Mouse (Mus musculus) kidney, postnatal 0 days (tissue): Measurements from ENCODE around the gene Fam240b. TPM values are rescaled to one million over a fixed set of nuclear protein-coding genes. Genes with fewer than 3 reads are reported as not detected.

Experiments used
- ATAC-seq: fragments of 200-750 bp; cut with Nextera tagmentation; replicated peaks from 2 replicates; pipeline ENCODE4 v1.8.0; 2017; ENCODE audit warnings: low read depth, moderate number of reproducible peaks, moderate TSS enrichment, moderate library complexity; ENCODE audit not compliant: low FRiP score
- DNase-seq: peaks from one replicate; pipeline ENCODE4 v3.0.0-alpha.2; 2016; ENCODE audit warnings: low spot score
- H3K27ac ChIP-seq: fragments of 300-500 bp; sonication (generic); 2 replicates; pipeline ENCODE4 v1.5.1; 2014; ENCODE audit warnings: mild to moderate bottlenecking
- H3K27me3 ChIP-seq: fragments of 300-500 bp; sonication (generic); 2 replicates; pipeline ENCODE4 v1.6.1; 2014; ENCODE audit warnings: low read length, mixed read lengths; ENCODE audit not compliant: insufficient read depth
- H3K36me3 ChIP-seq: fragments of 300-500 bp; sonication (generic); 2 replicates; pipeline ENCODE4 v1.6.1; 2014; ENCODE audit warnings: low read length, mixed read lengths; ENCODE audit not compliant: insufficient read depth
- H3K4me1 ChIP-seq: fragments of 300-500 bp; sonication (generic); replicated peaks from 2 replicates; pipeline ENCODE4 v1.6.1; 2014; ENCODE audit warnings: antibody characterized with exemption, low read length, mixed read lengths; ENCODE audit not compliant: insufficient read depth
- H3K4me2 ChIP-seq: fragments of 300-500 bp; sonication (generic); 2 replicates; pipeline ENCODE4 v1.6.1; 2014; ENCODE audit warnings: mild to moderate bottlenecking, low read length, moderate library complexity, mixed read lengths
- H3K4me3 ChIP-seq: fragments of 300-500 bp; sonication (generic); replicated peaks from 2 replicates; pipeline ENCODE4 v1.5.1; 2014; ENCODE audit warnings: low read depth, low read length
- H3K9ac ChIP-seq: fragments of 300-500 bp; sonication (generic); 2 replicates; pipeline ENCODE4 v1.6.1; 2014; ENCODE audit warnings: low read depth, low read length
- H3K9me3 ChIP-seq: fragments of 300-500 bp; sonication (generic); replicated peaks from 2 replicates; pipeline ENCODE4 v1.6.1; 2016; ENCODE audit warnings: low read length, inconsistent platforms, mixed read lengths
- CTCF ChIP-seq: IDR thresholded peaks from 2 replicates; pipeline ENCODE4 v1.5.1; 2016; ENCODE audit warnings: antibody characterized with exemption, low read depth, mild to moderate bottlenecking, moderate library complexity
- WGBS: fragments of 180-500 bp; shearing (Covaris S2); extraction: QIAGEN DNeasy Blood & Tissue Kit; methylation state at CpG from one replicate; pipeline ENCODE4 v1.1.7; 2014; 5-methylcytosine and 5-hydroxymethylcytosine counted together
- polyA plus RNA-seq: library from polyadenylated mRNA; unstranded; fragments of >200 nt; fragmentation: Nextera tagmentation; extraction: Ambion mirVana; gene quantifications from 2 replicates; pipeline ENCODE4 v1.2.1, GENCODE M21; 2015

The Fam240b gene
- polyA plus RNA-seq, 1 experiment from 2014 or later = 0.28 TPM

DNA sequence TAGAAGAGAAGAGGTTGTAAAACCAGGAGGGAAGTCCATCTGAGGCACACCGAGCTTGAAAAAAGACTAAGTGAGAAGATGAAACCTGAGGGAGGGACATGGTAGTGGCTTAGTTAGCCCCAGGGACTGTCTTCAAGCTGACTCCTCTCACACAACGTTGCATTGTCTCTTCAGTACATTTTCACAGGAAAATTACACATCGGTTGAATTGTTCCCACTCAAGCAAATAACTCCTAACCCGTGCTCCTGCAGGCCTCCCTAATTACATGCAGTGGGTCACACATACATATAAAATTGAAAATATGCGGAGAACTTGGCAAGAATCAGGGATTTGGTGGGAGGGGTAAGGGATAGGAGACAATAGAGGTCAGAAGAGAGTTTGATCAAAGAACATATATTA, 4.0 kb downstream of the Fam240b start:
- H3K9me3 ChIP-seq = no peaks in the 10 kb centered on the region
- no peaks in the 10 kb centered on the region for H3K4me1 ChIP-seq
- no peak overlapping the region for H3K9ac ChIP-seq
- WGBS = 43% methylated on average over 5 of the region's 5 CpGs
- no peak overlapping the region for H3K4me2 ChIP-seq
- no peak overlapping the region for H3K4me3 ChIP-seq
- H3K27ac ChIP-seq = no peak overlapping the region
- DNase-seq = no peak
- no peaks in the 10 kb centered on the region for H3K27me3 ChIP-seq
- no peak for TF ChIP-seq CTCF
- ATAC-seq = no peak
- H3K36me3 ChIP-seq = no peaks in the 10 kb centered on the region

DNA sequence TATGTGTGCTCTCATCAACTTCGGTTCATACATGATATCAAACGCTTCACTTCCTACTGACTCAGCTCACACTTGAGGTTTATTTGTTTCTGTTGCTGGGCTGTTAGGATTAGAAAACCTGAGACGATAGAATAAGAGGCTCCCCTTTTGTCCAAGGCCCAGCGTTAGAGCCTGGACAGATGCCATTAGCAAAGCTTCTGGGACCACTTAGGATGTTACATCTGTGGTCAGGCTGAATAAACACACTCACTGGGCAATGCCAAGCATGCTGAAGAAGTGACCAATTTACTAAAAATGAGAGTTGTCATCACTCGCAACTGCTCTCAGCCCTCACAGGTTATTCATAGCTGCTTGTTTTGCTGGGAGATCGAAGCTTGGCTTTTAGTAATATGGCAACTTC, 7.7 kb downstream of the Fam240b start:
- Histone ChIP-seq H3K4me1 (no peaks in the 10 kb centered on the region), H3K27ac (0 out of 2 replicates have a peak overlapping the region, but pooled peaks have one; percentile 50), H3K36me3 (no peaks in the 10 kb centered on the region), H3K9ac (no peak overlapping the region), H3K4me3 (no peak overlapping the region), H3K4me2 (no peak overlapping the region), H3K27me3 (no peaks in the 10 kb centered on the region), H3K9me3 (no peaks in the 10 kb centered on the region)
- DNase-seq (no peak), ATAC-seq (no peak)
- TF ChIP-seq CTCF = no peak
- WGBS = 69% methylated on average over 6 of the region's 6 CpGs

GRCm38 (mm10) chr13:64479960-64480359, 17.6 kb downstream of the Fam240b start:
- no peak for DNase-seq
- H3K27me3 ChIP-seq = no peaks in the 10 kb centered on the region
- 0 out of 2 replicates have a peak, but pooled peaks have one; percentile 61 for ATAC-seq
- no peak overlapping the region for H3K4me2 ChIP-seq
- H3K4me1 ChIP-seq = no peaks in the 10 kb centered on the region
- H3K36me3 ChIP-seq = no peaks in the 10 kb centered on the region
- TF ChIP-seq CTCF = no peak
- no peaks in the 10 kb centered on the region for H3K9me3 ChIP-seq
- H3K4me3 ChIP-seq = no peak overlapping the region
- WGBS = 38% methylated on average over 3 of the region's 3 CpGs
- no peak overlapping the region for H3K9ac ChIP-seq
- H3K27ac ChIP-seq = no peak overlapping the region

GRCm38 (mm10) chr13:64477968-64478367, 19.6 kb downstream of the Fam240b start:
- H3K4me2 ChIP-seq = no peak overlapping the region
- no peaks in the 10 kb centered on the region for H3K4me1 ChIP-seq
- no peak overlapping the region for H3K4me3 ChIP-seq
- TF ChIP-seq CTCF = no peak
- H3K27ac ChIP-seq = no peak overlapping the region
- 48% methylated on average over 4 of the region's 4 CpGs for WGBS
- no peaks in the 10 kb centered on the region for H3K36me3 ChIP-seq
- no peak; the same call in 1 of the 2 replicates for ATAC-seq
- no peak overlapping the region for H3K9ac ChIP-seq
- no peaks in the 10 kb centered on the region for H3K27me3 ChIP-seq
- no peak for DNase-seq
- no peaks in the 10 kb centered on the region for H3K9me3 ChIP-seq

- H3K4me3 ChIP-seq = no peak overlapping the region
- H3K27ac ChIP-seq = no peak overlapping the region
- WGBS = 57% methylated on average over 6 of the region's 6 CpGs
- ATAC-seq = no peak
- H3K4me1 ChIP-seq = no peaks in the 10 kb centered on the region
- no peaks in the 10 kb centered on the region for H3K27me3 ChIP-seq
- H3K36me3 ChIP-seq = no peaks in the 10 kb centered on the region
- TF ChIP-seq CTCF = no peak
- H3K9me3 ChIP-seq = no peaks in the 10 kb centered on the region
- H3K4me2 ChIP-seq = no peak overlapping the region
- no peak overlapping the region for H3K9ac ChIP-seq
- DNase-seq = no peak
Observed at GRCm38 (mm10) chr13:64467886-64468285, 29.7 kb downstream of the Fam240b start.

DNA sequence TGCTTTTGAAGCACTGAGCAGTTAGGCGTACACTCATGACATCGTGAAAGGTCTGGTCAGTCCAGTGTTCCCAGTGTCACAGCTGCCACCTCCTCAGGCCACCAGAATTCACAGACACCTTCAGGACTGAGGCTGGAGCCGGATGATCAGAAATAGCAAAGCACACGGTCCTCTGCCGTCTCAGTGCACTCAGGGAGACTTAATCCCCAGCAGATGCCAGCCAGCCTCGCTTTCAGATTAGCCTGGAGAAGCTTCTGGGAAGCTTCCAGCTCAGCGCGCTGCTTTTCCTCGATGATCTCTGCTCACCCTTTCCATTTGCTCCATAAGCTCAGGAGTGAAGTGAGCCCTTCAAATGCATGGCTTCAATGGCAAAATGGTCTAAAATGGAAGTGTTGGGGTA, 32.4 kb downstream of the Fam240b start:
- no peak for DNase-seq
- Histone ChIP-seq H3K4me1 (no peaks in the 10 kb centered on the region), H3K4me2 (no peak overlapping the region), H3K27ac (no peak overlapping the region), H3K9ac (no peak overlapping the region), H3K27me3 (no peaks in the 10 kb centered on the region), H3K4me3 (no peak overlapping the region), H3K9me3 (no peaks in the 10 kb centered on the region), H3K36me3 (no peaks in the 10 kb centered on the region)
- 81% methylated on average over 9 of the region's 9 CpGs for WGBS
- ATAC-seq = no peak
- no peak for TF ChIP-seq CTCF

DNA sequence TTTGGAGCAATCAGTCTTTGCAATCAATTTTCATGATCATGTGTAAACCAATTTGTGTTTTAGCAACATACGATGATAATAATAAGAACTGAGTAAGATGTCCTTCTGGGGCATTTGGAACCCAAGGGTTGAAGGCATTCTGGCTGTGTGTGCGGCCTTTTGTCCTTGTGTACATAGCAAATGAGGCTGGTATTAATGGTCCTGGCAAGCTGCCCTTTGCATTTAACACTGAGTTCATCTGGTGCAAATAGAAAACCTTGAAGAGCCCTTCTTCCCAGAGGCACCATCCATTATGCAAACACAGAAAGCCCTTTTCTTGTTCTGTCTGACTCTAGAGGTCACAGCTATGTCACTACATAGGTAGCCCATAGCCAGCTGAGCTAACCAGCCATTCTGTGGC, 35.0 kb downstream of the Fam240b start:
- H3K9ac ChIP-seq = no peak overlapping the region
- no peaks in the 10 kb centered on the region for H3K9me3 ChIP-seq
- DNase-seq (no peak), ATAC-seq (no peak)
- no peaks in the 10 kb centered on the region for H3K4me1 ChIP-seq
- no peak overlapping the region for H3K4me3 ChIP-seq
- 86% methylated on average over 2 of the region's 2 CpGs for WGBS
- no peak overlapping the region for H3K27ac ChIP-seq
- H3K4me2 ChIP-seq = no peak overlapping the region
- TF ChIP-seq CTCF = no peak
- no peaks in the 10 kb centered on the region for H3K36me3 ChIP-seq
- H3K27me3 ChIP-seq = no peaks in the 10 kb centered on the region
